Mouse (Mus musculus) limb, embryonic 10.5 days (tissue): ENCODE data around the gene Speer4d. TPM values are rescaled to one million over a fixed set of nuclear protein-coding genes. Genes with fewer than 3 reads are reported as not detected.
"Not testable (repeated sequence)": the region's sequence is repeated elsewhere in the genome, so short reads cannot be mapped to it uniquely, and the experiment has no call there.

Experiments
- DNase-seq: peaks from one replicate; pipeline ENCODE4 v3.0.0-alpha.2; 2017; ENCODE audit warnings: low spot score
- H3K27ac ChIP-seq: fragments of 300-500 bp; sonication (generic); 2 replicates; pipeline ENCODE4 v1.5.1; 2016; ENCODE audit warnings: mild to moderate bottlenecking
- H3K27me3 ChIP-seq: fragments of 300-500 bp; sonication (generic); 2 replicates; pipeline ENCODE4 v1.6.1; 2016; ENCODE audit warnings: low read depth, mild to moderate bottlenecking; ENCODE audit not compliant: poor library complexity, severe bottlenecking
- H3K36me3 ChIP-seq: fragments of 300-500 bp; sonication (generic); 2 replicates; pipeline ENCODE4 v1.6.1; 2016; ENCODE audit warnings: mild to moderate bottlenecking, moderate library complexity
- H3K4me1 ChIP-seq: fragments of 300-500 bp; sonication (generic); 2 replicates; pipeline ENCODE4 v1.6.1; 2016
- H3K4me3 ChIP-seq: fragments of 300-500 bp; sonication (generic); 2 replicates; pipeline ENCODE4 v1.5.1; 2016; ENCODE audit warnings: mild to moderate bottlenecking, moderate library complexity
- H3K9me3 ChIP-seq: fragments of 300-500 bp; sonication (generic); replicated peaks from 2 replicates; pipeline ENCODE4 v1.6.1; 2016; ENCODE audit warnings: mild to moderate bottlenecking
- WGBS: fragments of 180-500 bp; shearing (Covaris S2); methylation state at CpG from one replicate; pipeline ENCODE4 v1.1.7; 2016; 5-methylcytosine and 5-hydroxymethylcytosine counted together
- polyA plus RNA-seq: library from polyadenylated mRNA; unstranded; fragments of >200 nt; fragmentation: Nextera tagmentation; extraction: Ambion mirVana; gene quantifications from 2 replicates; pipeline ENCODE4 v1.2.1, GENCODE M21; 2016

Speer4d gene
- polyA plus RNA-seq, 1 experiment from 2014 or later = not detected

- WGBS = 68% methylated on average over 6 of the region's 6 CpGs
- H3K36me3 ChIP-seq, H3K4me1 ChIP-seq, H3K4me3 ChIP-seq, H3K9me3 ChIP-seq, H3K27me3 ChIP-seq, H3K27ac ChIP-seq, DNase-seq: not testable (repeated sequence)
Measured at GRCm38 (mm10) chr5:15606677-15607076, 12.2 kb upstream of the Speer4d start.

GRCm38 (mm10) chr5:15610695-15611094, 8.2 kb upstream of the Speer4d start:
- not testable (repeated sequence) for H3K4me3 ChIP-seq, H3K27me3 ChIP-seq, DNase-seq, H3K36me3 ChIP-seq, H3K9me3 ChIP-seq, H3K4me1 ChIP-seq, H3K27ac ChIP-seq
- 11% methylated on average over 1 of the region's 1 CpGs for WGBS

GRCm38 (mm10) chr5:15616195-15616594, 2.7 kb upstream of the Speer4d start:
- H3K9me3 ChIP-seq, H3K27me3 ChIP-seq, H3K36me3 ChIP-seq, H3K4me3 ChIP-seq, H3K27ac ChIP-seq, H3K4me1 ChIP-seq, DNase-seq: not testable (repeated sequence)
- 84% methylated on average over 3 of the region's 3 CpGs for WGBS

GRCm38 (mm10) chr5:15628136-15628535, 9.3 kb downstream of the Speer4d start:
- H3K27me3 ChIP-seq, H3K36me3 ChIP-seq, H3K4me1 ChIP-seq, DNase-seq, H3K27ac ChIP-seq, H3K4me3 ChIP-seq, H3K9me3 ChIP-seq: not testable (repeated sequence)
- WGBS = 42% methylated on average over 1 of the region's 1 CpGs

GRCm38 (mm10) chr5:15630068-15630467, 11.2 kb downstream of the Speer4d start:
- not testable (repeated sequence) for DNase-seq, H3K36me3 ChIP-seq
- 31% methylated on average over 5 of the region's 5 CpGs for WGBS

GRCm38 (mm10) chr5:15637637-15638036, 18.8 kb downstream of the Speer4d start:
- not testable (repeated sequence) for H3K36me3 ChIP-seq, DNase-seq, H3K4me3 ChIP-seq, H3K27me3 ChIP-seq, H3K27ac ChIP-seq, H3K4me1 ChIP-seq
- H3K9me3 ChIP-seq = peaks cover 11% of the 10 kb centered on the region
- 69% methylated on average over 2 of the region's 2 CpGs for WGBS

More at GRCm38 (mm10) chr5:15630068-15630467, 11.2 kb downstream of the Speer4d start:
- H3K4me1 ChIP-seq, H3K4me3 ChIP-seq, H3K9me3 ChIP-seq, H3K27ac ChIP-seq, H3K27me3 ChIP-seq: not testable (repeated sequence)

GRCm38 (mm10) chr5:15645707-15646106, 26.8 kb downstream of the Speer4d start:
- H3K4me3 ChIP-seq, DNase-seq, H3K27me3 ChIP-seq, H3K9me3 ChIP-seq, H3K36me3 ChIP-seq, H3K4me1 ChIP-seq, H3K27ac ChIP-seq: not testable (repeated sequence)
- 30% methylated on average over 6 of the region's 6 CpGs for WGBS

GRCm38 (mm10) chr5:15652334-15652733, 33.5 kb downstream of the Speer4d start:
- not testable (repeated sequence) for DNase-seq, H3K4me1 ChIP-seq, H3K27ac ChIP-seq

GRCm38 (mm10) chr5:15656959-15657358, 38.1 kb downstream of the Speer4d start, which contains the start of gene 4930572O03Rik:
Gene 4930572O03Rik, minus strand, starts transcription at chr5:15657059.
- H3K36me3 ChIP-seq, H3K27ac ChIP-seq, H3K27me3 ChIP-seq, H3K9me3 ChIP-seq, H3K4me3 ChIP-seq, H3K4me1 ChIP-seq, DNase-seq: not testable (repeated sequence)
- WGBS = 75% methylated on average over 1 of the region's 1 CpGs

More at GRCm38 (mm10) chr5:15652334-15652733, 33.5 kb downstream of the Speer4d start:
- H3K4me3 ChIP-seq, H3K36me3 ChIP-seq, H3K27me3 ChIP-seq, H3K9me3 ChIP-seq: not testable (repeated sequence)
- 81% methylated on average over 2 of the region's 2 CpGs for WGBS

GRCm38 (mm10) chr5:15663847-15664246, 45.0 kb downstream of the Speer4d start:
- H3K36me3 ChIP-seq, H3K9me3 ChIP-seq, H3K4me1 ChIP-seq, H3K4me3 ChIP-seq, H3K27me3 ChIP-seq, H3K27ac ChIP-seq: not testable (repeated sequence)
- peak; percentile 29 for DNase-seq
- WGBS = 72% methylated on average over 7 of the region's 7 CpGs

GRCm38 (mm10) chr5:15670789-15671188, 51.9 kb downstream of the Speer4d start:
- H3K27ac ChIP-seq, H3K27me3 ChIP-seq, H3K9me3 ChIP-seq, H3K36me3 ChIP-seq, H3K4me1 ChIP-seq, H3K4me3 ChIP-seq: not testable (repeated sequence)
- WGBS = 90% methylated on average over 14 of the region's 18 CpGs
- peak; percentile 26 for DNase-seq

Other genes starting within 250 kb of the Speer4d start
- gene Gm21149, start 142.5 kb upstream of the Speer4d start, polyA plus RNA-seq = not detected in 2 replicates
- gene Gm21190, start 89.8 kb upstream of the Speer4d start, polyA plus RNA-seq = not detected in 2 replicates
- gene Gm21083, start 41.7 kb upstream of the Speer4d start, polyA plus RNA-seq = not detected in 2 replicates
- gene 4930572O03Rik, start 38.0 kb downstream of the Speer4d start, polyA plus RNA-seq = not detected in 2 replicates
- not detected in 2 replicates for gene Speer4c, start 95.2 kb downstream of the Speer4d start, polyA plus RNA-seq